Mouse (Mus musculus) ES-E14 (cell line): ENCODE results near the gene Utrn. TPM values are rescaled to one million over a fixed set of nuclear protein-coding genes. Genes with fewer than 3 reads are reported as not detected.

Source experiments
- DNase-seq: peaks from one replicate; pipeline ENCODE4 v3.0.0-alpha.2; 2013; ENCODE audit warnings: low read depth, low spot score
- H3K27ac ChIP-seq: 2 replicates; pipeline ENCODE4 v1.5.1; 2012; ENCODE audit warnings: low read depth, mild to moderate bottlenecking, low read length, moderate library complexity, mixed read lengths; ENCODE audit not compliant: poor library complexity, insufficient read depth, severe bottlenecking
- H3K36me3 ChIP-seq: 2 replicates; pipeline ENCODE4 v1.6.1; 2012; ENCODE audit warnings: mild to moderate bottlenecking, low read length, moderate library complexity, mixed read lengths; ENCODE audit not compliant: control insufficient read depth, poor library complexity, insufficient read depth, severe bottlenecking
- H3K4me1 ChIP-seq, 2 experiments: fragments of 150-350 bp in 1 of 2; sonication (generic) in 1 of 2; 2 replicates each; pipeline ENCODE4 v1.6.1; 2012; ENCODE audit warnings: low read length in 2 of 2, mild to moderate bottlenecking in 1 of 2, mixed read lengths in 1 of 2; ENCODE audit not compliant: control insufficient read depth in 2 of 2, insufficient read depth in 2 of 2, poor library complexity in 1 of 2
- H3K4me3 ChIP-seq, 2 experiments: fragments of 150-350 bp in 1 of 2; sonication (generic) in 1 of 2; 2 replicates each; pipeline ENCODE4 v1.5.1; 2012; ENCODE audit warnings: low read length in 2 of 2, low read depth in 1 of 2, mild to moderate bottlenecking in 1 of 2, mixed read lengths in 1 of 2; ENCODE audit not compliant: insufficient read depth in 1 of 2, poor library complexity in 1 of 2, severe bottlenecking in 1 of 2
- H3K9ac ChIP-seq: 2 replicates; pipeline ENCODE4 v1.6.1; 2012; ENCODE audit warnings: low read depth, mild to moderate bottlenecking, low read length, mixed read lengths; ENCODE audit not compliant: poor library complexity, insufficient read depth, severe bottlenecking
- H3K9me3 ChIP-seq: fragments of 150-350 bp; sonication (generic); 2 replicates; pipeline ENCODE4 v1.6.1; 2012; ENCODE audit warnings: low read depth, mild to moderate bottlenecking, low read length; ENCODE audit not compliant: control insufficient read depth, insufficient read depth
- CHD2 ChIP-seq: IDR thresholded peaks from 2 replicates; pipeline ENCODE4 v1.6.1; 2014; ENCODE audit warnings: mild to moderate bottlenecking, low read depth, low read length, inconsistent platforms
- HCFC1 ChIP-seq: IDR thresholded peaks from 2 replicates; pipeline ENCODE4 v1.6.1; 2012; ENCODE audit warnings: low read length, inconsistent platforms, borderline replicate concordance; ENCODE audit not compliant: insufficient read depth
- MAFK ChIP-seq: IDR thresholded peaks from 2 replicates; pipeline ENCODE4 v1.6.1; 2014; ENCODE audit warnings: mild to moderate bottlenecking, low read depth, low read length, inconsistent platforms; ENCODE audit not compliant: insufficient read depth
- ZC3H11A ChIP-seq: IDR thresholded peaks from 2 replicates; pipeline ENCODE4 v1.6.1; 2012; ENCODE audit warnings: low read depth, mild to moderate bottlenecking, inconsistent platforms, low read length, borderline replicate concordance
- ZNF384 ChIP-seq: IDR thresholded peaks from 2 replicates; pipeline ENCODE4 v1.6.1; 2012; ENCODE audit warnings: low read depth, low read length, inconsistent platforms
- in situ Hi-C, 2 experiments: fragments of 600-800 bp; cut with MboI; formaldehyde crosslinking; loops; one replicate each; pipeline ENCODE4 v1.15.1; 2025; ENCODE audit warnings: low sequenced_read_pairs in 2 of 2, inconsistent platforms in 1 of 2; ENCODE audit not compliant: unreplicated experiment in 2 of 2
- total RNA-seq: library from RNA; depleted of rRNA; stranded (reverse); fragments of 300-350 nt; gene quantifications from 2 replicates; pipeline ENCODE4 v1.2.3, GENCODE M21; 2012

Utrn gene
- total RNA-seq, 1 experiment: 66.9 TPM

DNA sequence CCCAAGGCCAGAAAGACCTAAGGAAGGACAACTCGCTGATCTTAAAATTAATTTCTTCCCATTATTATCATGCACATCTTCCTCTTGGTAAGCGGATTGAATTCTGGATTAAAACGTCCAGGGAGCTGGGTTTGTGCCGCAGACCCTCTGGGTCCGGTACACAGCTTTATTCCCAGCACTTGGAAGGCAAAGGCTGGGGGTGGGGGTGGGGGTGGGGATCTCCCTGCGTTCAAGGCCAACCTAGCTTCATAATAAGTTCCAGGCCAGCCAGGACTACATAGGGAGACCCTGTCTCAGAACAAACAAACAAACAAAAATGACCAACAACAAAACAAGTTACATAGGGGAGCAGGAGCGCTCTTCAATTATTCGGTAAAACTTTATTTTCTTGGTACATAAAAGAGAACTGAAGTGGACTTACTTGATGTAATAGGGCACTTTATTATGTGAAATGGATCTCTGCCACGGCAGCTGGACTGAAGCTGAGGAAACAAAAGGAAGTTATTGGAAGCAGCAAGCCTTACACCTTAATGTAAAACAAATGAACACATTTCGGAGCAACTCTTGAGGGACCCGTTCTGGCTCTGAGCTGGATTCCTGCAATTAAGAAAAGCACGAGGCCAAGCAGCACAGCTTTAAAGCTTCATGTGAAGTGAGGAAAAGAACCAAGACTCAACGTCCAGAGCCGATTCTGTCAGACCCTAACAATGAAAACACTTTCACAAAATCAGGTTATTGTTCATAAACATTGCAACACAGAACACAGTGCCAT lies 394.1 kb downstream of the Utrn start:
- Histone ChIP-seq H3K36me3 (peaks cover 5% of the 10 kb centered on the region), H3K9me3 (no peaks in the 10 kb centered on the region), H3K4me1 (peaks cover 0 to 3% of the 10 kb centered on the region in 2 experiments; a peak in 2 of 4 replicates), H3K27ac (no peak overlapping the region), H3K4me3 (no peak overlapping the region), H3K9ac (no peak overlapping the region)
- DNase-seq: no peak
- TF ChIP-seq MAFK (no peak), HCFC1 (no peak), CHD2 (no peak), ZNF384 (no peak), ZC3H11A (no peak)
- in situ Hi-C loops: no loop called here

DNA sequence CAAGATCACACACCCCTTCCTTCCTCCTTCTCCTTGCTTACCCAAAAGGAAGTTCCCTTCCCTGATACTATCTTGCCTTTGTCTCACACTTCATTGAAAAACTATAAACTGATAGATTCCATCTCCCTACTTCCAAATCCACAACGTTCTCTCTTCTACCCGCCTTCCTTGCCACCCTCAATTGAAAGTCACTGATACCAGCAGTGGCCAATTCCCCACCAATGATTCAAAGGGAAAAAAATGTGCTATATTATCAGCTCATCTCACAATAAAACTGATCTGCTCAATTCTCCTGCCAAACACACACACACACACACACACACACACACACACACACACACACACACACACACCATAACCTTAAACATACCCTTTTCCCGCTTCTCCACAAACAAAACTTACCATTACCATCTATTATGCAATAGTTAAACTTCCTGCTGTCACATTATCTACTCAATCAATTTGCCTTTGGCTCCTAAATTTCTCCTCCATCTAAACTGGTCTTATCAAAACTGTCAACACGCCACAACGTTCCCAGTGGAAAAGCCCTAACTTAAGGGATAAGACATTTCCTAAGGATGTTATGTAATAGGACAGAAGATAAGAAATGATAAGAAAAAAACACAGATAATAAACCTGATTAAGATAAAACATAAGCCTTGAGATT lies 399.6 kb downstream of the Utrn start:
- no peak overlapping the region for H3K9ac ChIP-seq
- DNase-seq: no peak
- H3K36me3 ChIP-seq: peaks cover 4% of the 10 kb centered on the region
- H3K27ac ChIP-seq: no peak overlapping the region
- in situ Hi-C loops: no loop called here
- no peak overlapping the region for H3K4me3 ChIP-seq
- H3K4me1 ChIP-seq: peaks cover 0 to 3% of the 10 kb centered on the region in 2 experiments; a peak in 2 of 4 replicates
- no peaks in the 10 kb centered on the region for H3K9me3 ChIP-seq
- no peak for TF ChIP-seq MAFK
- no peak for TF ChIP-seq CHD2
- TF ChIP-seq ZC3H11A: no peak
- TF ChIP-seq HCFC1: no peak
- no peak for TF ChIP-seq ZNF384

DNA sequence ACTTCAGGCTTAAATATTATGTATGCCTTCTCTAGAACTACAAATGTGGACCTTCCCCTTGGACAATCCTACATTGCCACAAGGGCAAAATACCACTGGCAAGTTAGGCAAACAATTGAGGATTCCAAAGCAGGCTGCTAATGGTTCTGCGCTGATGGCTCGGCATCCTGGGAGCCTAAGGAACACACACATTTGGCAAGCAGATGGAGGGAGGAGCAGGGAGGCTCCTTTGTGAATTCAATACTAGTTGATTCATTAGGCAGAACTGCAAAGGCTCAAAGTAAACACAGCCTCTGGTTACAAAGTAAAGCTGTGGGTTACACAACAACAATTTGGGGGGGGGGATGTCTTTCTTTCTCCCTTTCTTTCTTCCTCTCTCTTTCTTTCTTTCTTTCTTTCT lies 401.6 kb downstream of the Utrn start:
- H3K9me3 ChIP-seq: no peaks in the 10 kb centered on the region
- H3K36me3 ChIP-seq: peaks cover 4% of the 10 kb centered on the region
- in situ Hi-C loops: no loop called here
- TF ChIP-seq CHD2: no peak
- no peak for TF ChIP-seq ZNF384
- TF ChIP-seq ZC3H11A: no peak
- no peak for TF ChIP-seq MAFK
- no peak for TF ChIP-seq HCFC1
- no peak for DNase-seq
- H3K27ac ChIP-seq: no peak overlapping the region
- no peak overlapping the region for H3K4me3 ChIP-seq
- H3K9ac ChIP-seq: no peak overlapping the region
- no peaks in the 10 kb centered on the region for H3K4me1 ChIP-seq

DNA sequence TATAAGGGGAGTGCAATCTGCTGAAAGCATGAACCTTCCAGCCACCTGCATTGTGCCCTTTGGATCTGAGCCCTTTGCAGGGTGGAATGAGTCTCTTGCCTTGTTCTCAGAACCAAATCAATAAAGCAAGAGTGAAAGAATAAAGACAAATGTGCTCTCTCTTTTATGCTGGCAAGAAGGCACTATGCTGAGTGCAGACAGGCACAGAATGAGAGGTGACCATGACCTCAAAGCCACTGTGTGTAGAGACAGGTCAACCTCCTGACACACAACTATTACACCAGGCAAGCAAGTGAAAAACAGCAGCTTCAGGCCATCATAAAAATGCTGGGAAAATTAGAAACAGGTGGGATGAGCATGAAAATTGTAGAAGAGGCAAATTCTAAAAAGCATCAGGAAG lies 408.2 kb downstream of the Utrn start:
- Histone ChIP-seq H3K4me1 (no peaks in the 10 kb centered on the region), H3K9me3 (no peaks in the 10 kb centered on the region), H3K9ac (no peak overlapping the region), H3K27ac (no peak overlapping the region), H3K36me3 (peaks cover 4% of the 10 kb centered on the region), H3K4me3 (no peak overlapping the region)
- in situ Hi-C loops: no loop called here
- no peak for TF ChIP-seq MAFK
- no peak for TF ChIP-seq ZC3H11A
- TF ChIP-seq CHD2: no peak
- no peak for TF ChIP-seq ZNF384
- TF ChIP-seq HCFC1: no peak
- no peak for DNase-seq
